Mouse (Mus musculus) left cerebral cortex, postnatal 14 days (tissue): ENCODE measurements around the gene Hba-a1. TPM values are rescaled to one million over a fixed set of nuclear protein-coding genes. Genes with fewer than 3 reads are reported as not detected.
"Not testable (repeated sequence)": the region's sequence is repeated elsewhere in the genome, so short reads cannot be mapped to it uniquely, and the experiment has no call there.

Experiments
- DNase-seq, 2 experiments: peaks; one replicate each; pipeline ENCODE4 v3.0.0; 2021 to 2022; ENCODE audit warnings: low spot score in 2 of 2, mixed read lengths in 1 of 2
- intact Hi-C: fragments of 180-260 bp; cut with DNase I; formaldehyde crosslinking; loops from one replicate; pipeline ENCODE4 v1.15.1; 2025
- total RNA-seq, 2 experiments: library from RNA; stranded (reverse); gene quantifications; 2 replicates each; pipeline ENCODE4 v1.2.3; 2021

Hba-a1 gene
- total RNA-seq, 2 experiments from 2014 or later, result 855 to 863 TPM

DNA sequence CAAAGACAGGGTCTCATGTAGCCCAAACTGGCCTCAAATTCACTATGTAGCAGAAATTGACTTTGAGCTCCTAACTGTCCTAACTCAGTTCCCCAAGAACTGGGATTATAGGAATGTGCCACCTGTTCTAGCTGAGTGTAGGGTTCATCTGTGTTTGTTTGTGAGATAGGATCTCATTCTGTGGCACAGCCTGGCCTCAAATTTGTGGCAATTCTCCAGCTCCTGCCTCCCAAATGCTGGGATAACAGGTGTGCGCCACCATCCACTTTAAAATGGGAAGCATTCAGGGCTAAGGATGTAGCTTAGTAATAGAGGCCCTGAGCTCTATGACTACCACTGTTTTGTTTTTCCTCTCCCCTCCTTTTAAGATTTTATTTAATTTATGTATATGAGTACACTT lies 30.2 kb upstream of the Hba-a1 start:
- DNase-seq, result no peak
- intact Hi-C loops, result no loop called here

DNA sequence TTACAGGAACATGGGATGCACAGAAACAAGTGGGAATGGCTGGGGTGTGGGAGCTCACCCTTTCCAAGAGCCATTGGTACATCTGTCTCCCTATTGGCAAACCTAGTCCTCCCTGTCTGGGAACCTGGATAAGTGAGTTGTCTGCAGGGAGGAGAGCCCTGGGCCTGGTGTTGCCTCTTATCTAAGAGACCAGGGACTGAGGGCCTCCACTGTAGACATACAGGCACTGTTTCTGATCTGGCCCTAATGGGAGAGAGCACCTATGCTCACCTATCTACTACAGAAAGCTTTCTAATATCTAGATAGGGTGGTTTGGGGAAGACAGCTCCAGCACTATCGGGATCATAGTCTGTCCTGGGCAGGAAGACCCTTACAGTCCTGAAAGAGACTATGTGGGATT lies 27.2 kb upstream of the Hba-a1 start:
- intact Hi-C loops, result no loop called here

DNA sequence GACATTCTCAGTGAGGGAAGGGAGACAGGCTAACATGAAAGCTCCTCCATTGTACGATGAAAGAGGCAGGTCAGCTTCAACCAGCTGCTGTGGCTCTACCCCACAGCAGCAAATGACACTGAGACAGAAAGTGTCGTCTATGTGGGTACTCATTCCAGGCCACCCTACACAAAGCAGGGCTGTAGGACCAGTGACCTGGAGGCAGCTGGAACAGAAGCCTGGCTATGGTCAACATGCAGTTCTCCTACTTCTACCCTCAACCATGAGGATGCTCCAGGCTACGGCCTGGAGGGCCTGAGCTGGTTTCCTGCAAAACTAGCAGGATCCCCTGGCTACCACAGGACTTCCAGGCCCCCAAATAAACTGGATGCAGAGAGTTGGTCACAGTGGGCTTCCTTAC lies 26.7 kb upstream of the Hba-a1 start:
- intact Hi-C loops, result no loop called here
- no peak for DNase-seq

More for the DNA sequence above, 27.2 kb upstream of the Hba-a1 start:
- DNase-seq, result no peak

DNA sequence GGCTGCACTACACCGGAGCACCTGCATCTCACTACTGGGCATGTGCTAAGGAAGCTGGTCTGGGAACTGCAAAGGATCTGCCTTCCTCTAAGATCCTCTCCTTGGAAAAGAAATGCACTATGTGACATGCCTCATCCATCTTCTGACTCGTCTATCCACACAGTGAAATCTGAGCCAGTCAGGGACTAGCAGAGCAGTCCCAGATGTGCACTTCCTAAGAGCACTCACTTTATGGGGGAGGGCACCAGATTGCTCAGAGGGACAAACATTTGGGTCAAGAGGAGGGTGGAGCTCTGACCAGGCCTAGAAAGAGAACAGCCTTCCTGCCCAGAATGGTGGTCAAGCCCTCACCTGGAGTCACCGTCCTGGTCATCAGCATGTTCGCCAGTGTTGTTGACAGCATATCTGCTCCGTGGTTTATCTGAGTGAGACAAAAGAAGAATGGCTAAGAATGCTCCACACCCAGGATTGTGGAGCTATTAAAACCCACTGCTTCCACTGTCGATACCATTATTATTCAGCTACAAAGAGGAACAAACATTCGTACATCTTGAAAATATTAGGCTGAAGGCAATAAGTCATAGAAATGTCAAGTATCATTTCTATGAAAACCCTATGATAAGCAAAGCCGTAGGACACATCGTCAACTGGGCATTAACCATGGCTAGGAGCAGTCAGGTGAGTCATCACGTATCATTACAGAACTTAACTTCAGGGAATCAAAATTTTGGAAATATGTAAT lies 20.5 kb upstream of the Hba-a1 start:
- intact Hi-C loops, result no loop called here

DNA sequence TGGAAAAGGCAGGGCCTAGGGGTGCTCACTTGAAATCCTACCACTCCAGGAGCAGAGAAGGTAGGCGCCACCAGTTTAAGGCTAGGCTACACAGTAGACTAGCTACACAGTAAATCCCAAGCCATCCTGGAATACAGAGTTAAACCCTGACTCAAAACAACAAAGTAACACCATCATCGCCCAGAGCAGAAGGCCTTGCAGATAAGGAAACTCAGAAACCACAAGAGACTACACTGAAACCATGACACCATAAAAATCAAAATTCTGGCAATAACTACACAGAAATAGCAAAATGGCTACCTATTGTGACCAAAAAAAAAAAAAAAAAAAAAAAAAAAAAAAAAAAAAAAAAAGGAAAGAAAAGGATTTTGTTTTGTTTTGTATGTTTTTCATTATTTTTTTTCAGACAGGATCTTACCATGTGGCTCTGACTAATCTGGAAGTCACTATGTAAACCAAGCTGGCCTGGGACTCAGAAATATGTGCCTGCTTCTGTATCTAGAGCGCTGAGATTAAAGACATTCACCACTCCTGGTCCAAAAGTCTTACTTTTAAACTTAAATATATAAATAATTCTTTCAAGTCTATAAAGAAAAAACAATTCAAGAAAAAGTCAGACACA lies 18.1 kb upstream of the Hba-a1 start:
- intact Hi-C loops, result no loop called here

More for the DNA sequence above, 20.5 kb upstream of the Hba-a1 start:
- no peak for DNase-seq

DNA sequence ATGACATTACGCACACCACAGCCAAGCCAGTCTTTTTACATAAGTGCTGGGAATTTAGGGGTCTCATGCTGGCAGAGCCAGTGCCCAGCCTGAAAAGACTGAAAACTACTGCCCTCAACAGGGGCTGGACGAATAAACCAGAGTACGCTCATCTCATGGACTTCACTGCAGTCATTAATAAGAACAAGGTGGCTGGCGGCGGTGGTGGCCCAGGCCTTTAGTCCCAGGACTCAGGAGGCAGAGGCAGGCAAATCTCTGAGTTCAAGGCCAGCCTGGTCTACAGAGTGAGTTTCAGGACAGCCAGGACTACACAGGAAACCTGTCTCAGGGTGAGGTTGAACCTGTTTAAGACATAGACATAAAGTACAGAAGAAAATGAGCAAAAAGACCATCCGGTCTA lies 17.1 kb upstream of the Hba-a1 start:
- no peak for DNase-seq
- intact Hi-C loops, result no loop called here

More for the DNA sequence above, 18.1 kb upstream of the Hba-a1 start:
- DNase-seq, result no peak

DNA sequence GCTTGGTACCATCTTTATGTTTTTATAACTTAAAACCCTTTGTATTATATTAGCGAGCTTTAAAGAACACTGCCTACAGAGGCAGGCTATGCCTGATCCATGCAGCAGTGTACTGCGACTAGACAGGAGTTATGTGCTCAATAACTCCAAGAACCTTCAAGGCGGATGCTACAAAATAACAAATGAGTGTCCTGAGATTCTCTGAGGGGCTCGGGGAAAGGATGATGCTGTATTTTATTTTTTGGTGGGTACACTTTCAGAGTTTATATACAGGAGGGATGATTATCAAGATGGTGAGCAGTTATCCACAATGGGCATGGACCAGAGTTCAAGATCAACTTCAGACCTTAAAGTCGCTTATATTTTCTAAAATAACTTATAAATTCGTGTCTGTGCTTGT lies 16.5 kb upstream of the Hba-a1 start:
- DNase-seq, result no peak
- intact Hi-C loops, result no loop called here

DNA sequence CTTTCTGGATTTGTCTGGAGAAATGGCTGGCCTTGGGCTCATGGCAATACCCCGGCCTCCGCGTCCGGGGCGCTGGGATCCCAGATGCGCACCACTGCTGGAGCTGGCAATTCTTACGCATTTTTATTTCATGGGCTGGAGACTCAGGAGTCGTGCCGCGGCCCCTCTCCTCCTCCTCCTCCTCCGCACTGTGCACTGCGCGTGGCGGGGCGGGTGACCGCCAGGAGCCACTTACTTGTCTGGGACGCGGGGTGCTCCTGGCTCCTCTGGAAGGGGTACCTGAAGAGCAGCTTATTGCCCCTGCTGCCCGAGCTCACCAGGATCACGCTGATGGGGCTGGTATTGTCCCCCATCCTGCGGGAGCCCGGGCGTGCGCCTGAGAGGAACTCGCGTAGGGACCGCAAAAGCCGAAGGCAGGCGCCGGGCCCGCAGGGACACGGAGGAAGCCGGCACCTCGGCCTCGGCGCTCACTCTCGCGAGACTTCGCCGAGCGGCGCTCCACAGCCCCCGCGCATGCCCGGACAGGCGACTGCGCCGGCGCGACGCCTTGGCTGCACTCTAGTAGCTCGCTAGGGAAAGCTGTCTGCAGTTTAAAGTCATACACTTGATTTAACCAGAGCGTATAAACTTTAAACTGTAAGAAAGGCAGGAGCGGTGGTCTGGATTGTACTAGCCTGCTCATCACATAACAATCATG lies 16.0 kb upstream of the Hba-a1 start, which contains the start of gene Nprl3:
Gene Nprl3, minus strand, starts transcription at position 520 of the 697 bp plus-strand sequence.
- intact Hi-C loops, result no loop called here

DNA sequence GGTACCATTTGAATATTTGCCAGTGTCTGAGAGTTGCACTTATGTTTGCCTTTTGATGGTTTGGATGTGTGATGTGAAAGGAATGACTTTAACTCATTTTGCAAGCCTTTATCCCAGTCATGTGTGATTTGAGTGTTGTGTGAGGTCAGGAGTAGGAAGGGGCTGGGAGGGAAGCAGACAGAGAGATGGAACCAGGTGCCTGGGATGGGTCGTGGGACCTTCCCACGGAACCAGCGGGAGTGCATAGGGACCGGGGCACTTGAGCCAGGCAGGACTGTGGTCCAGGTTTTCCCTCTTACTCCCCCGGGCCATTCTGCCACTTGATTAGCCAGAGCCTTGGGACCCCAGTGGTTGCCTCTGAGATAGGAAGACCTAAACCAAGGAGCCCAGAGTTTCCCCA lies 15.3 kb upstream of the Hba-a1 start:
- DNase-seq, result no peak
- intact Hi-C loops, result no loop called here

More for the DNA sequence above, 16.0 kb upstream of the Hba-a1 start, which contains the start of gene Nprl3:
- peak; percentile 97 for DNase-seq

DNA sequence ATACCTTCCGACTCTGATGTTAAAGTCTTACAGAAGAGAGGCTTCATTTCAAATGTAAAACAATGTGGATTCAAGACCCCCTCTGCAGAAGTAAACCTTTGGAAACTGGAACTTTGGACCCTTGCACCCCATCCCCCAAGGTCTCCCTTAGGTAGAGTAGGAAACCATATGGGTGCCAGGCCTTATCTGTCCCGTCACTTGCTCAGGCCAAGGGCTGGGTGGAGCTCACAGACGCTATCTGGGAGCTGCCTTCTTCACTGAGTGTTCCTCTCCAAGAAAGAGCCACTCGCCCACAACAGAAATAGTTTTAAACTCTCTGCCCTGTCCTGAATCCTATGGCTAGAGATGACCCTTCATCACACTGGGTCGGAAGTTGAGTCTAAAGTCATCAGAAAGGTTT lies 14.4 kb upstream of the Hba-a1 start:
- no peak for DNase-seq
- intact Hi-C loops, result no loop called here

DNA sequence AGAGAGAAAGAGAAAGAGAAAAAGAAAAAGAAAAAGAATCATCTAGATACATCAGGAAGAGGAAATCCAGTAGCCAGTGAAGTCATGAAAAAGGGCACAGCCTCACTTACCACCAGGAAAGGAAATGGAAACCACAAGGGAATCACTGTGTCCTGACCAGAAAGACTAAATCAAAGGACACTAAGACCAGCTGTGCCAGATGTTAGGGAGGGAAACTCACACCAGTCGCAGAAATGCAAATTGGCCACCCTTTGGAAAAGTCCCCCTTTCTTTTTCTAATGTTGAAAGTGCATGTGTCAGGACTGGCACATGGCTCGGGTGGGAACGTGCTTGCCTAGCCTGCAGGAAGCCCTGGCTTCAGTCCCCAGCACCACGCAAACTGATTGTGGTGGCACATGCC lies 12.1 kb upstream of the Hba-a1 start:
- no peak for DNase-seq
- intact Hi-C loops, result no loop called here

DNA sequence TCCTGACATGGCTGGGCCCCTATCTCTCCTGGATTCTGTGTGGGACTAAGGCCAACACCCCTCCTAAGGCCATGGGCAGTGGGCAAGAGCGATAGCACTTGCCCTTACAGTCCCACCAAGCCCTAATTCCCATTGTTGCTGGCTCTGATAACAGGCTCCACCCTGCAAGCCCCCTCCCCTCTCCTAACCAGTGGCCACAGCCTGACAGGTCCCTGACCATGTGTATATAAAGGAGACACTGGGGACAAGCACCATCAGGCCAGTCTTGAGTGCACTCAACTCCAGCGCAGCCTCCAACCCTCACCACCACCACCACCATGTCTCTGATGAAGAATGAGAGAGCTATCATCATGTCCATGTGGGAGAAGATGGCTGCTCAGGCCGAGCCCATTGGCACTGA lies 7.0 kb upstream of the Hba-a1 start, which contains the start of gene Hba-x:
Gene Hba-x, plus strand, starts transcription at position 54 of the 400 bp plus-strand sequence.
- intact Hi-C loops, result no loop called here
- no peak for DNase-seq

DNA sequence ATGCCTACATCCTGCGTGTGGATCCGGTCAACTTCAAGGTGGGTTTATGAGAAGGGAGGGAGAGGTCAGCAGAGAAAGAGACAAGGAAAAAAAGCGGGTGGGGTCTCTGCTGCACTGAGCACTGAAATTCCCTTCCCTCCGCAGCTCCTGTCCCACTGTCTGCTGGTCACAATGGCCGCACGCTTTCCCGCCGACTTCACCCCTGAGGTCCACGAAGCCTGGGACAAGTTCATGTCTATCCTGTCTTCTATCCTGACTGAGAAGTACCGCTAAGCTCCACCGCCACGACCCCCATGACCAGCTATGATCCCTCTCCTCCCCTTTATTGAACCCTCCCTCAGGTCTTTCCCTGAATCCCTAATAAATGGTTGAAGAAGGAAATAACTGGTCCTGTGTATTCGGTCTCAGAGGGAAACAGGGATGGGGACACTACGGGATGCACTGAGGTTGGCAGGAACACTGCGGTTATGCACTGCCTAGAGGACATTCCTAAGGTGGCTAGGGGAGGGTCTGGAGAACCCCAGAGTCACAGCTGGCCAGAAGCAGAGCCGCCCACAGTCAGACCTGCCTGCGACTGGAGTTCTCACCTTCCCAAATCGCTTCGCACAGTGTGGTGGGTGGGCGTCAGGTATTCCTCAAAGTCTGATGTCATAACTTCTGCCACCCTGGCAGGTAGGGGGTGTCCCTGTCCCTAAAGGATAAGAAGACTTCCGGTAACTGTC lies 5.4 kb upstream of the Hba-a1 start:
- intact Hi-C loops, result no loop called here
- no peak for DNase-seq

DNA sequence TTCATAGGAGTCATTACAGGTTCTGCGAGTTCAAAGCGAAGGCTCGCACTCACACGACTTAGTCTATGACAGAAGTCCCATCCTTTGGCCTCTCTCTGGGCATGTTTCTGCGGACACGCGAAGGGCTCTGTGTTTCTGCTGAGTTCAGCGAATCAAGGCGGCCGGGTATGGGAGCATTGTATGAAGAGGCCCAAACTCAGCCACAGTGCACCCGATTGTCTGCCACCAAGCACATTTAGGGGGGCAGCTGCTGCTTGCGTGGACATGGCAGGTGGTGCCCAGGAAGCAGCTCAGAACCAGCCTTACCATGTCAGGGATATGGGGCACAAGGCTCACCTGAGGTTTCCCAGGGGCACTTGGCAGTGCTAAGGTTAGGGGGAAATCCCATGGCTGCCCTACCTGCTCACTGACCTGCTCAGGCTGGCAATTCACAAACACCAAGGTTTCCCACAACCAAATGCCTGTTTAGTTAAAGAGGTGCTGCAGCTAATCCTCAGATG lies 4.8 kb upstream of the Hba-a1 start:
- DNase-seq, result no peak
- intact Hi-C loops, result no loop called here

DNA sequence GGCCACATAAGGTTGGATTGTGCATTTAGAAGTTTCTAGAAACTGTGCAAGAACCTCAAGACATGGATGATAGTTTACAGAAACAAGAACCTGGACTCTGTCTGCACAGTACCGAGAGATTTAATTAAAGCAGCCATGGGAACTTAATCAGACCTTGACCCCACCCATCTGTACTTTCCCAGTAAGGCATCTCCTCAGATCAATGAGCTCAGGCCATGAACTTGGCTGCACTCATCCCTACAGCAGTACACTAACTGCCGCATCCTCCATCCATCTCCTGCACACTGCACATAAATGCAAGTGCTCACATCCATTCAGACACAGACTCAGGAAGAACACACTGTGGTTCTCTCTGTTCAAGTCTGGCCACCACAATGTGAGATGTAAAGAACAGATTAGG lies 2.7 kb upstream of the Hba-a1 start:
- no peak for DNase-seq
- intact Hi-C loops, result loop anchor here (10.0 kb wide), 1 partner anchor 54 kb away; no protein-coding TSS in a partner anchor

DNA sequence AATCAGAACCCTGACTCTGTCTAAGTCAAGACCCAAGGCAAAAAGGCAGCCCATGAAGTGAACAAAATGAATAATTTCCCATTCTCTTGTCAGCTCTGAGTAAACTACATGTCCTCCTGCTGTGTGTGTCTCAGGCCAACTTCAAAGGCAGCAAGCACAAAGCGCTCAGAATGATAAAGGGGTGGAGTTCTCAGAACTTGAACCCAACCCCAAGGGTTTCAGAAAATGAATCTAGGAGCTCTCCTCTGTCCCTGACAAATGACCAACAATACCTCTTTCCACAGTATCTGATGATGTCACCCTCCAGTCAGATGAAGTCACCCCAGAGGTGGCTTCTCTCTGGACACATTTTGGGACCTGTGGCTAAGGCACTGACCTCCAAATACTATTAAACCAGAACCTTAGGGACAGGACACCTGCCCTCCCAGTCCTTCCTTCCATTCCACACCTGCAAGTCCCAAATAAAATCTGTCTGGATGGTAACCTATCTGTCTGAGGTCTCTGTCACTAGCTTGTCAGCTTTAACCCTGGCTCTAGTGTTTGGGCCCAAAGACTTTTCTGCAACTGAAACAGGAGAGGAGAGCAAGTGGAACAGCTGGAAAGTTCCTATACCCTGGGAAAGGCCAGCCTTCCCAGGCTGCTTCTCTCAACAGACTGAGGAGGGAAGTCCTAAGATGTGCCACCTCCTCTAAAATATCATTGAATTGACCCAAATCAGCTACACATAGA lies 1.7 kb upstream of the Hba-a1 start:
- DNase-seq, result no peak
- intact Hi-C loops, result loop anchor here (10.0 kb wide), 1 partner anchor 53 kb away; no protein-coding TSS in a partner anchor

DNA sequence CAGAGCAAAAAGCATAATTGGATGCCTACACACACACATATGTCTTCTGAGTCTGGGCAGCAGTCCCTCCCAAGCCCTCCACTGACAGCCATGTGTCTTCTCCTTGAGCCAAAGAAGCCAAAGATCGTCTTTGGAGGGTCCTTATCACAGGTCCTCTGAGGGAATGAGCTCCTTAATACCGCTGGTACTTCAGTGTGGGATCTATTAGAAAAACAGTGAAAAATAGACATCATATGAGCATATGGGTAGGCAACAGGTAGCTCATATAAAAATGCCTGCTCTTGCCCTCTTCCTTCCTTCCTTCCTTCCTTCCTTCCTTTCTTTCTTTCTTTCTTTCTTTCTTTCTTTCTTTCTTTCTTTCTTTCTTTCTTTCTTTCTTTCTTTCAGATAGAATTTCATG lies 1.3 kb downstream of the Hba-a1 start:
- DNase-seq, result not testable (repeated sequence)
- intact Hi-C loops, result loop anchor here (10.0 kb wide), 1 partner anchor 50 kb away; no protein-coding TSS in a partner anchor

DNA sequence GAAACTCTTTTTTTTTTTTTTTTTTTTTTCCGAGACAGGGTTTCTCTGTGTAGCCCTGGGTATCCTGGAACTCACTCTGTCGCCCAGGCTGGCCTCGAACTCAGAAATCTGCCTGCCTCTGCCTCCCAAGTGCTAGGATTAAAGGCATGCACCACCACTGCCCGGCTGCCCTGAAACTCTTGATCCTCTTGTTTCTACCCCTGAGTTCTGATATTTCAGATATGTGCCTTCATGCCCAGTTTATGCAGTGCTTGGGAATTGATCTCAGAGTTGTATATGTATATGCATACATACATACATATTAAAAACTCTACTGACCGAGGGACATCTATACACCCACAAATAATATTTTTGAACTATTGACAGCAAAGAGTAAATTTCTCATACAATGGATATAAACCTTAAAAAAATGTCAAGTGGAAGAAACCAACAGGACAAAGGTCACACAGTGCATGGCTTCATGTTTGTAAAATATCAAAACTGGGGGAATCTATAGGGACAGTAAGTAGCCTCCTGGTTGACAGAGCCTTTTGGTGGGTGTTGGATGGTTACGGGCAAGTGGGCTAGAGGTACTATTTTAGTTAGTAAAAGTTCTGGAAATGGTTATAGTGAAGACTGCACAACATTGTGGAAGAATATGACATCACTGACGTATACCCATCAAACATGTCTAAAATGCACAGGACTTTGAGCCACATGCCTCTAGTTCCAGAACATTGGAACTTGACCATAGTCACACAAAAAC lies 1.9 kb downstream of the Hba-a1 start:
- intact Hi-C loops, result loop anchor here (10.0 kb wide), 1 partner anchor 50 kb away; no protein-coding TSS in a partner anchor
- DNase-seq, result no peak
